Mouse (Mus musculus) CH12.LX (cell line): ENCODE data around the gene Marveld1.

Experiments used
- CHD2 ChIP-seq: IDR thresholded peaks from 2 replicates; pipeline ENCODE4 v1.6.1; 2011; ENCODE audit warnings: low read length, improper control_type of control experiment
- CTCF ChIP-seq, 2 experiments: IDR thresholded peaks in 1 of 2; conservative IDR thresholded peaks in 1 of 2; 2 replicates each; pipeline ENCODE4 v1.5.1; 2011 to 2012; ENCODE audit warnings: low read depth in 2 of 2, low read length in 2 of 2, improper control_type of control experiment in 1 of 2, inconsistent platforms in 1 of 2, mild to moderate bottlenecking in 1 of 2, moderate library complexity in 1 of 2
- UBTF ChIP-seq: IDR thresholded peaks from 2 replicates; pipeline ENCODE4 v1.6.1; 2012; ENCODE audit warnings: low read depth, mild to moderate bottlenecking, inconsistent platforms, low read length, improper control_type of control experiment, moderate library complexity
- ZMIZ1 ChIP-seq: IDR thresholded peaks from 2 replicates; pipeline ENCODE4 v1.6.1; 2012; ENCODE audit warnings: low read depth, mild to moderate bottlenecking, inconsistent platforms, low read length, improper control_type of control experiment

GRCm38 (mm10) chr19:42158246-42159017 is 11.2 kb downstream of the Marveld1 start:
- TF ChIP-seq ZMIZ1 (no peak), CTCF (conservative IDR thresholded peaks at IDR 0.05 in 1 of 2, IDR thresholded peaks at IDR 0.05 in 1 of 2; ENCODE audit: low read depth in 2 of 2, low read length in 2 of 2) (no peak; a peak in 1 of 4 replicates), UBTF (no peak), CHD2 (no peak)
